Mouse (Mus musculus) CH12.LX (cell line): ENCODE data around the gene Paxbp1. TPM values are rescaled to one million over a fixed set of nuclear protein-coding genes. Genes with fewer than 3 reads are reported as not detected.

Experiments used
- DNase-seq: peaks from one replicate; pipeline ENCODE4 v3.0.0-alpha.2; 2013; ENCODE audit errors: extremely low read depth
- H3K27ac ChIP-seq: 2 replicates; pipeline ENCODE4 v1.5.1; 2012; ENCODE audit warnings: low read depth, mild to moderate bottlenecking, control low read depth, moderate library complexity; ENCODE audit not compliant: insufficient read depth
- H3K27me3 ChIP-seq: replicated peaks from 2 replicates; pipeline ENCODE3; 2012; ENCODE audit warnings: inconsistent platforms
- H3K36me3 ChIP-seq, 2 experiments: replicated peaks in 1 of 2; 2 replicates each; pipeline versions ENCODE3 to v1.6.1; 2012; ENCODE audit warnings: inconsistent platforms in 1 of 2, low read length in 1 of 2, mild to moderate bottlenecking in 1 of 2, mixed read lengths in 1 of 2, moderate library complexity in 1 of 2; ENCODE audit not compliant: control insufficient read depth in 1 of 2, insufficient read depth in 1 of 2
- H3K4me1 ChIP-seq, 2 experiments: 2 replicates each; pipeline ENCODE4 v1.6.1; 2012; ENCODE audit warnings: inconsistent platforms in 1 of 2, moderate library complexity in 1 of 2; ENCODE audit not compliant: insufficient read depth in 2 of 2, control insufficient read depth in 1 of 2
- H3K4me2 ChIP-seq: 2 replicates; pipeline ENCODE4 v1.6.1; 2012; ENCODE audit warnings: low read depth, mild to moderate bottlenecking, control low read depth; ENCODE audit not compliant: poor library complexity, insufficient read depth, severe bottlenecking
- H3K4me3 ChIP-seq, 3 experiments: fragments of 150-350 bp in 1 of 3; sonication (generic) in 1 of 3; replicated peaks in 1 of 3; 2 replicates each; pipeline versions ENCODE3 to v1.5.1; 2011 to 2012; ENCODE audit warnings: low read depth in 2 of 3, low read length in 2 of 3, mild to moderate bottlenecking in 2 of 3, moderate library complexity in 2 of 3, control low read depth in 1 of 3, improper control_type of control experiment in 1 of 3, inconsistent platforms in 1 of 3, mixed read lengths in 1 of 3; ENCODE audit not compliant: poor library complexity in 1 of 3
- H3K79me2 ChIP-seq: replicated peaks from 2 replicates; pipeline ENCODE4 v1.6.1; 2012; ENCODE audit warnings: mild to moderate bottlenecking, moderate library complexity; ENCODE audit not compliant: control insufficient read depth, poor library complexity, insufficient read depth, severe bottlenecking; ENCODE audit errors: extremely low read depth
- H3K9ac ChIP-seq: 2 replicates; pipeline ENCODE4 v1.6.1; 2012; ENCODE audit warnings: low read depth, mild to moderate bottlenecking, control low read depth, moderate library complexity; ENCODE audit not compliant: insufficient read depth
- H3K9me3 ChIP-seq: replicated peaks from 2 replicates; pipeline ENCODE3; 2012; ENCODE audit warnings: low read length, inconsistent platforms, mixed read lengths
- CHD1 ChIP-seq: IDR thresholded peaks from 2 replicates; pipeline ENCODE4 v1.6.1; 2012; ENCODE audit warnings: low read depth, low read length, improper control_type of control experiment, inconsistent platforms
- CHD2 ChIP-seq: IDR thresholded peaks from 2 replicates; pipeline ENCODE4 v1.6.1; 2011; ENCODE audit warnings: low read length, improper control_type of control experiment
- CTCF ChIP-seq, 2 experiments: IDR thresholded peaks in 1 of 2; conservative IDR thresholded peaks in 1 of 2; 2 replicates each; pipeline ENCODE4 v1.5.1; 2011 to 2012; ENCODE audit warnings: low read depth in 2 of 2, low read length in 2 of 2, improper control_type of control experiment in 1 of 2, inconsistent platforms in 1 of 2, mild to moderate bottlenecking in 1 of 2, moderate library complexity in 1 of 2
- GABPA ChIP-seq: IDR thresholded peaks from 2 replicates; pipeline ENCODE4 v1.6.1; 2012; ENCODE audit warnings: low read depth, low read length, improper control_type of control experiment, inconsistent platforms; ENCODE audit not compliant: insufficient replicate concordance
- IRF4 ChIP-seq: IDR thresholded peaks from 2 replicates; pipeline ENCODE4 v1.6.1; 2014; ENCODE audit warnings: low read depth, mild to moderate bottlenecking, inconsistent platforms, low read length, improper control_type of control experiment
- MXI1 ChIP-seq: IDR thresholded peaks from 2 replicates; pipeline ENCODE4 v1.6.1; 2011; ENCODE audit warnings: mild to moderate bottlenecking, low read depth, low read length, improper control_type of control experiment
- MYC ChIP-seq: IDR thresholded peaks from 2 replicates; pipeline ENCODE4 v1.6.1; 2011; ENCODE audit warnings: low read depth, mild to moderate bottlenecking, improper control_type of control experiment, low read length
- NELFE ChIP-seq: IDR thresholded peaks from 2 replicates; pipeline ENCODE4 v1.6.1; 2011; ENCODE audit warnings: low read depth, low read length, improper control_type of control experiment
- POLR2A ChIP-seq: IDR thresholded peaks from 2 replicates; pipeline ENCODE4 v1.6.1; 2011; ENCODE audit warnings: low read depth, mild to moderate bottlenecking, improper control_type of control experiment, low read length
- RCOR1 ChIP-seq: conservative IDR thresholded peaks from 2 replicates; pipeline ENCODE4 v1.6.1; 2012; ENCODE audit warnings: low read depth, mild to moderate bottlenecking, inconsistent platforms, low read length, improper control_type of control experiment
- SIN3A ChIP-seq: IDR thresholded peaks from 2 replicates; pipeline ENCODE4 v1.6.1; 2012; ENCODE audit warnings: low read length, improper control_type of control experiment, inconsistent platforms
- SMC3 ChIP-seq: IDR thresholded peaks from 2 replicates; pipeline ENCODE4 v1.6.1; 2011; ENCODE audit warnings: low read depth, low read length, improper control_type of control experiment
- TBP ChIP-seq: conservative IDR thresholded peaks from 2 replicates; pipeline ENCODE4 v1.6.1; 2011; ENCODE audit warnings: low read depth, low read length, improper control_type of control experiment
- UBTF ChIP-seq: IDR thresholded peaks from 2 replicates; pipeline ENCODE4 v1.6.1; 2012; ENCODE audit warnings: low read depth, mild to moderate bottlenecking, inconsistent platforms, low read length, improper control_type of control experiment, moderate library complexity
- USF1 ChIP-seq: IDR thresholded peaks from 2 replicates; pipeline ENCODE4 v1.6.1; 2014; ENCODE audit warnings: low read depth, mild to moderate bottlenecking, inconsistent platforms, low read length, improper control_type of control experiment
- ZMIZ1 ChIP-seq: IDR thresholded peaks from 2 replicates; pipeline ENCODE4 v1.6.1; 2012; ENCODE audit warnings: low read depth, mild to moderate bottlenecking, inconsistent platforms, low read length, improper control_type of control experiment
- ZNF384 ChIP-seq: IDR thresholded peaks from 2 replicates; pipeline ENCODE4 v1.6.1; 2012; ENCODE audit warnings: low read depth, low read length, improper control_type of control experiment, inconsistent platforms
- dilution Hi-C: fragments of 300-500 bp; cut with MboI; formaldehyde crosslinking; loops from 2 replicates; pipeline ENCODE4 v1.14.3; 2020; ENCODE audit warnings: low sequenced_read_pairs; ENCODE audit not compliant: extremely low pct_unique_long_range_greater_than_20kb, extremely low pct_ligation_motif_present
- in situ Hi-C: fragments of 300-500 bp; cut with MboI; formaldehyde crosslinking; loops from 3 replicates; pipeline ENCODE4 v1.14.3; 2019; ENCODE audit warnings: low sequenced_read_pairs, low pct_ligation_motif_present, low pct_unique_long_range_greater_than_20kb, mixed read lengths
- polyA plus RNA-seq: library from polyadenylated mRNA; unstranded; fragments of >175 nt; gene quantifications from 2 replicates; pipeline ENCODE4 v1.2.1, GENCODE M21; 2012; ENCODE audit warnings: low read depth; ENCODE audit not compliant: insufficient read length
- total RNA-seq, 2 experiments: library from RNA; depleted of rRNA; stranded (reverse); fragments of 300-350 nt in 1 of 2; fragments of >200 nt in 1 of 2; gene quantifications; 2 replicates each; pipeline ENCODE4 v1.2.3; 2012 to 2014

Paxbp1 gene
- total and polyA plus RNA-seq, 3 experiments: 39.4 to 77.1 (median 74.4) TPM

DNA sequence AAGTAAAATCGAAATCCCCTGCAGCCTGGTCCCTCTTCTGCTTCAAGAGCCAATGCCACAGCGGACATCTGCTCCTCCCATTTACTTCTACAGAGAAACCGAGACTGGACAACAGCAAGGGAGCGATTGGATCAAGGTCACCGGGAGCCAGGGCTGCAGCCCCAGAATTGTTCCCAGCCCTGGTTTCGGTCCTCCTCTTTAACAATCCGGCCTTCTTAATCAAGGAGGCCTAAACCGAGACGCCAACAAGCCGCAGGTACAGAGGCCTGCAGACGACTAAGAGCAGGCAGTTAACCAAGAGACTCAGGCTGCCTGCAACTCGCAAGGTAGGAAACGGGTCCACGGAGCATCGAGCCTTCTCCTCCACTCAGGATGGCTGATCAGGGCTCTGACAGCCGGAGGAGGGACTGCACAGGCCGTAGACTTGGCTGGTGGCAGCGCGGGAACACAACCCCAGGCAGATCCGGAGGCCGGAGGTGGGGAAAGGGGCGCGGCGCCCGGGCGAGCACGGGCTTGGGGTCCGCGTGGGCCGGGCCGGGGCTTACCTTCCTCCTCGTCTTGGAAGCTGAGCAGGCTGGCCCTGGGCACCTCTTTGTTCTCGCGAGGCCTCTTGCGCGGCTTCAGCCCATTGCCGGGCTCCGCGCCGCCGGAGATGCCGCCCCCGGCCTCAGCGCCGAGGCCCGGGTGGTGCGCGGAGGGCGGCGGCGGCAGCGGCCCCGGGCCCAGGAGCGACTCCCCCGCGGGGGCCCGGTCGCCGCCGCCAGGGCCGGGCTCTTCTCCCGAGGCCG, 688 bp downstream of the Paxbp1 start:
- no peaks in the 10 kb centered on the region for H3K9me3 ChIP-seq
- dilution Hi-C loops: no loop called here
- peak; percentile 62 for DNase-seq

DNA sequence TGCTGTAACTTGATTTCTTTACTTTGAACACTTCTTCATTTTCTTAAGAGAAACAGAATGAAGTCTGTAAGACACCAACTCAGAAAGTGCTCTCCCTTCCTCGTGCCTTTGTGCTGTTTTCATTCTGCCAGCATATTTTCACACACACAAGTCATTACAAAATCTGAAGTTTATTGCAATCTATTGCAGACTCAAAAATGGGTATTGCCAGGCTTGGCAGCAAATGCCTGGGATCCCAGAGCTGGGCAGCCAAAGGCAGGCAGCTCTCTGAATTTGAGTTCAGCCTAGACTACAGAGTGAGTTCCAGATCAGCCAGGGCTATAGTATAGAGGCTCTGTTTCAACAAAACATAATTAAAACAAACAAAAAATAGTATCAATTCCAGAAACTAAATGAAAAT, 1.7 kb downstream of the Paxbp1 start:
- DNase-seq: no peak
- in situ Hi-C loops: loop anchor here (10.0 kb wide), 1 partner anchor 108 kb away; the partner anchor contains the start of gene Cfap298
- Histone ChIP-seq H3K36me3 (peaks cover 27 to 37% of the 10 kb centered on the region in 2 experiments), H3K4me3 (peak overlapping the region; percentile 54 to 98 (median 76)), H3K4me1 (peaks cover 10 to 24% of the 10 kb centered on the region in 2 experiments; a peak in 3 of 4 replicates), H3K27me3 (peaks cover 13% of the 10 kb centered on the region), H3K27ac (no peak overlapping the region), H3K9ac (peak overlapping the region; percentile 88), H3K9me3 (no peaks in the 10 kb centered on the region), H3K4me2 (peak overlapping the region; percentile 100), H3K79me2 (peaks cover 51% of the 10 kb centered on the region)
- TF ChIP-seq RCOR1 (no peak), IRF4 (no peak), ZMIZ1 (no peak), UBTF (no peak), CHD2 (no peak), SMC3 (no peak)
- dilution Hi-C loops: no loop called here

More for the DNA sequence above, 688 bp downstream of the Paxbp1 start:
- H3K36me3 ChIP-seq: peaks cover 18 to 27% of the 10 kb centered on the region in 2 experiments
- peaks cover 22% of the 10 kb centered on the region for H3K27me3 ChIP-seq
- peak overlapping the region; percentile 76 to 98 (median 89) for H3K4me3 ChIP-seq
- peak overlapping the region; percentile 74 for H3K27ac ChIP-seq
- in situ Hi-C loops: loop anchor here (10.0 kb wide), 1 partner anchor 109 kb away; the partner anchor contains the start of gene Cfap298
- H3K4me1 ChIP-seq: peaks cover 10 to 24% of the 10 kb centered on the region in 2 experiments; a peak in 3 of 4 replicates
- H3K9ac ChIP-seq: peak overlapping the region; percentile 88
- TF ChIP-seq CHD2 (peak; percentile 73; the same call in 1 of the 2 replicates), USF1 (no peak), SIN3A (peak; percentile 50; the same call in 1 of the 2 replicates), MYC (no peak), POLR2A (no peak), ZNF384 (no peak), MXI1 (peak; percentile 8; the same call in 1 of the 2 replicates), CTCF (conservative IDR thresholded peaks at IDR 0.05 in 1 of 2, IDR thresholded peaks at IDR 0.05 in 1 of 2; ENCODE audit: low read depth in 2 of 2, low read length in 2 of 2) (no peak), GABPA (no peak), TBP (no peak), UBTF (peak; percentile 92; the same call in 1 of the 2 replicates), NELFE (no peak), CHD1 (no peak)
- peak overlapping the region; percentile 68 for H3K4me2 ChIP-seq
- peaks cover 43% of the 10 kb centered on the region for H3K79me2 ChIP-seq
